Mouse (Mus musculus): ENCODE measurements around the gene Arl15.

- no peak for TF ChIP-seq POLR2A (IDR thresholded peaks at IDR 0.05; ENCODE audit: low read depth, low read length)
- TF ChIP-seq CTCF (IDR thresholded peaks at IDR 0.05; ENCODE audit: extremely low read depth, insufficient read depth, insufficient read length, insufficient replicate concordance), result no peak
Measured at GRCm38 (mm10) chr13:113976936-113977335, 182.6 kb downstream of the Arl15 start.
